Mouse (Mus musculus) gastrocnemius, adult 8-10 months (tissue): Measurements from ENCODE around the gene Pdlim7. TPM values are rescaled to one million over a fixed set of nuclear protein-coding genes. Genes with fewer than 3 reads are reported as not detected.

Experiments
- DNase-seq, 2 experiments: peaks; one replicate each; pipeline ENCODE4 v3.0.0; 2022; ENCODE audit warnings: low spot score in 2 of 2
- total RNA-seq, 4 experiments: library from RNA; stranded (reverse); gene quantifications; 2 replicates each; pipeline ENCODE4 v1.2.4; 2022

Pdlim7 gene
- total RNA-seq, 4 experiments from 2014 or later = 476 to 539 (median 493) TPM

DNA sequence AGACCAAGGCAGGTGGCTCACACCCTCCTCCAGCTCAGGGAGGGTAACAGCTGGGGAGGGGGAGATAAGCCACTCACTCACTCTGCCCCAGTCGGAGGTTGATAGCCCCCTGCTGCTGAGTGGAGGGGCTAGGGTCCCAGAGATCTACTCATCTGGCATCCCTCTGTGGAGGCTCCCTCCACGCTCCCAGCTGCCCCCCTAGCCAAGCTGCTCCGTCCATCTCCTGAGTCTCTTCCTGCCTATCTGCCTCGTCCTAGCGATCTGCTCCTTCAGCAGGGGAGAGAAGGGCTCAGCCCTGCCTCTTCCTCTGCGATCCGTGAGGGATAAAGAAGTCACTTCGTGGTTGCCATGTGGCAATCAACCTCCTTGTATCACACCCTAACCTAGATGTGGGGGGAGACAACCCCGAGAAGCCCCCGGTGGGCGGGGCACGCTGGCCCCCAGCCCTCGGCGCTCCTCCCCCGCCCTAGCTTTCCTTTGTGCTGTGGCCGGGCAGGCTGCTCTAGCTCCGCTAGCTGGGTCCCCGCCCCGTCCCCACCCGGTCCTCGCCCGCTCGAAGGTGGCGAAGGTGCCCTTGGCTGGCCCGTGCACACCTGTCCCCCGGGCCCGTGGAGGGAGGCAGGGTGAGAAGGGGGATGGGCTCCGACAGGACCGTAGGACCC, 26.4 kb downstream of the Pdlim7 start:
- no peak for DNase-seq

DNA sequence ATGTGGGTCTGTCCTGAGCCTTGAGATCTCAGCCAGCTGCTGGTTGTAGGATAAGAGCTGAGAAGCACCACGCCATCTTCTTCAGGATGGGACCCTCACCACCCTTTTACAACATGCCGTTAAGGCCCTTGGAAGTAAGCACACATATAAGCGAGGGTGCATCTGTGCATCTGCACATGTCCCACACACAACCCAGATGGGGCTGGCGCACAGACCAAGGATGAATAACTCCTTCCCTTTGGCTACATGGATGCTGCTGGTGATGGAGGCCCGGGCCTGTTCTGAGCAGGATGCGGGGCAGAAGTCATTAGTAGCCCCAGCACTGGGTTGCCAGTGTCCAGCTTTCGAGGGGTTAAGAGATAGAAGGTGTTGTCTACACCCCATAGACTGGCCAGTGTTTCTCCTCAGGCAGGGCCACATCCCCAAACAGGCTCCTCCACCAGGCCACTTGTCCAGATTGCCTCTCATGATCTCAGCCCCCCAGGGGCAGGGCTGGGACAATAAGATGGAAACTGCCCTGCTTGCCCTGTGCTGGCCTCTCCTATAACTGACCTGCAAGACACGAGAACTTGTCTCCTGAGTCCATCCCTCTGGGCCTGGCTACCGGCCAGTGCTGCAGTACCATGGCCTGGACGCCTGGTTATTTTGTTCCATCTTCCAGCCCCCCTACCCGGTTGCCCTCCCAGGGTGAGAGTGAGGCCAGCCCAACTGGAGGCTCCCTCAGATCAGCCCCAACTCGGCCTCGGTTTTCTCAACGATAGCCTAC, 27.3 kb downstream of the Pdlim7 start:
- no peak for DNase-seq

DNA sequence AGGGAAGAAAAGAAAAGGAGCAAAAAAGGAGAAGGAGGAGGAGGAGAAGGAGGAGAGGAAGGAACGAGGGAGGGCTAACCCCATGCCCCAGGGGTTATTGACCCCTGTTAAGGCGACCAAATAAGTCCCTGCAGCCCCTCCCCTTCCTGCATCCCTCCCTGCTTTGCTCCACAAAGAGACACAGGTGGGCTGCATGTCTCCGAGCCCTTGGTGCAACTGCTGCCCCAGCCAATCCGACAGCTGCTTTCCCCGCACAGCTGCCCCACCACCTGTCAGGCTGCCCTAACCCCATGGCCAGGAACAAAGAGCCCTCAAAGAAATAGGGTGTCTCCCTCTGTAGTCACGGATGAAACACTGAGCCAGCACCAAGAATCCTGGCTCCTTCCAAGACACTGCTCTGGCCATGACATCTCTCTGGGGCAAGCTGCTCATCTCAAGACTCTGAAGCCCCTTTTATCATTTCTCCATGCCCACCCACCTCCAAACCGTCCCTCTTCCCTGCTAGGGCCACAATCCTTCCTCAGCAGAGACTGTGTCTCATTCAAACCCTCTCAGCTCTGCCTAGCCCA, 28.9 kb downstream of the Pdlim7 start:
- no peak for DNase-seq

DNA sequence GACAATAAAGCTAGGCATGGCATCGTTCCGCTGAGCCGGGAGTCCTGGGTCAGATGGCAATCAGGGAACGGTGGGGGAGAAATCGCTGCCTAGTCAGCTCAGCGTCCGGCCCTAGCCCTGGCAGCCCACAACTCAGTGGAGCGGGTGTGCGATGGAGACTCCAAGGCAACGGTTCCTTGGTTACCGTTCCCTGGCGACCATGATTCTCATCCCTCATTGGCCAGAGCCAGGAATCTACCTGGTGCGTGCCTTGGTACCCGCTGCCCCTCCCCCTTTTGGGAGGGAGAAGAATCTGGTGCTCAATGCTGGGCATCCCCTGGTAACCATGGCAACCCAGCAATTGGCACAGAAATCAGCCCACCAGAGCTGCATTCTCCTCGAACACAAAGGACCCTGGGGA, 29.9 kb downstream of the Pdlim7 start:
- no peak for DNase-seq

DNA sequence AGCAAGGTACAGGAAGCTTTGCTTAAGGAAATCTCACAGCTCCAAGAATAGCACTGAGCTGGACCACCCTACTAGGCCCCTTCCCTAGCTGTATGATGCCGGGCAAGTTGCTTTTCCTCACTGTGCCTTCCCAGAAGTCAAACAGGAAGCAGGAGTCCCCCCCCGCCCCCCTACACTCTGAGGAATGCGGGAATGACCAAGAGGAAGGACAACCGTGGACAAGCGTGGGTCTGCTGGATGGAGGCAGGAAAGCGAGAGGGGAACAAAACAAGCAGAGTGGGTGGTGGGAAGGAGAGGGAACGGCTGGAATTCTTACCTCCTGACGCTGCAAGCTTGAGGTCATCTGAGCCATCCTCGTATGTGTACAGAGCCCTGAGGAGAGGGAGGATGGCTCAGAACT, 30.4 kb downstream of the Pdlim7 start:
- no peak for DNase-seq

DNA sequence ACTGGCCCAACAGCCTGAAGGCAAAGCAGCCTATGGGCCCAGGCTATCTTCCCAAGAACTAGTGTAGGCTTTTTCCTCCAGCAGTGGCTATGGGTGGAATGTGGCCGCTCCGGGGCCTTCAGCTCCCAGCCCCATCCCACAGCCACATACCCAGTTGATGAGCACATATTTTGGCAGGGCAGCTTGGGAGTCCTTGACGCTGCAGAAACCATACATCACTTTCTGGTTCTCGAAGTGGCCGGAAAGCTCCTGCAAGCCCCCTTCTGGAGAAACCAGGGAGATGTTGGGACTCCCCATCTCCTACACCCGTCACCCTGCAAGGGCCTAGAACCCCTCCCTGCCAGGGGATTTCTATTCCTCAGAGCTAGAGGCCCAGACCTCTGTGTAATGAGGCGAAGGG, 30.9 kb downstream of the Pdlim7 start:
- no peak for DNase-seq

DNA sequence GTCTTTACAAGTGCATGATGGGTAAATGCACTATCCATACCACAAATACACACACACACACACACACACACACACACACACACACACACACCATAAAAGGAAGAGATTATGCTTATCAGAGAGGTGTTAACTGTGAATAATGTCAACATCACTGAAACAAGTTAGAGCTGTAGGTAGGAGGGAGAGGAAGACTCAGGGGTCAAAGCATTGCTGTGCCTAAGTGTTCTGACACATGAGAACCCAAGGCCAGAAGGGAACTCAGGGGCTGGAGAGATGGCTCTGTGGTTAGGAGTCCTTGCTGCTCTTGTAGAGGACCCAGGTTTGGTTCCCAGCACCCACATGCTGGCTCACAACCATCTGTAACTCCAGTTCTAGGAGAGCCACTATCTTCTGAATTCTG, 33.5 kb downstream of the Pdlim7 start:
- no peak for DNase-seq

DNA sequence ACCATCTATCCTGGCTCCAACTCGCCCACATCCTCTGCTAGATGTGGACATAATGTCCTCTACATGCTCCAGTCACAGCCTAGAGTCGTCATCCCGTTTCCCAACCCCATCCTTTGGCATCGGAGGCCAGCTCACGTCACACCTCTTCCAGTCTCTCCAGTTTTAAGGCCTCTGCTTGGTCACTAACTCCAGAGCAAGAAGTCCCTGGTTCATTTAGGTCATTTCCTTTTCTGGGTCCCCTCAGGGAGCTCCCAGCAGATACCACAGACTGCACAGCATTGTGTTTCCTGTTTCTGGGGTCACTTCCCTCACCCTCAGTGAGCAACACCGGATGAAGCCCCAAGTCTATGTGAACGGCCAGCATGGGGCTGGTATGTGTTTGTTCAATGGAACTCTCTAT, 34.5 kb downstream of the Pdlim7 start:
- DNase-seq = no peak

DNA sequence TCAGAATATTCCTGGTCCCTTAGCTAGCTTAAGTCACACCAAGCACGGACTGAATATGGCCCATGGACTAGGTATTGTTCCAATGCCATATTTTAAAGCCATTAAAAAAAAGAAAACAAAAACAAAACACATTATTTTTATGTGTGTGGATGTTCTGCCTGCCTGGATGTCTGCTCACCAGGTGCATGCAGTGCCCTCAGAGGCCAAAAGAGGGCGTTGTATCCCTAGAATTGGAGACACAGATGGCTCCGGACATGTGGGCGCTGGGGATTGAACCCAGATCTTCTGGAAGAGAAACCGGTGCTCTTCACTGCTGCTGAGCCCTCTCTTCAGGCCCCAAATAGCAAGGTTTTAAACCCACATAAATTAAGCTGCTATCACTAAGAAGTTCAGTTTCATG, 35.4 kb downstream of the Pdlim7 start:
- no peak for DNase-seq

DNA sequence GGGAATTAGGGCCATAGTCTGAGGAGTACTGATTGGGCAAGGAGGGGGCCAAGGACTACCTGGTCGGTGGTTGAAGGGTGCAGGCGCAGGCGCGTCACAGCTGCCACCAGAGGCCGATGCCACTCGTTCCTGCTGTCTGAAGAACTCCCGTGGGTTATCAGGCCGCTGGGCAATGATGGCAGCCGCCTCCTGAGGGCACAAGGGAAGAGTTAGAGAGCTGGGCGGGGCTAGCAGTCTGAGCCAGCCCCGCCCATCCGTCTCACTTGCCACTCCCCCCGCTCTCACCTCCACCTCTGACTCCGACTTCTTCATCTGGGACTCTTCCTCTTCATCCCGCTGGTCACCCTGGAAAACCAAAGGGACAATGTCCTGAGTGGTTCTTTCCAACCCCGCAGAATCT, 36.0 kb downstream of the Pdlim7 start:
- no peak for DNase-seq

DNA sequence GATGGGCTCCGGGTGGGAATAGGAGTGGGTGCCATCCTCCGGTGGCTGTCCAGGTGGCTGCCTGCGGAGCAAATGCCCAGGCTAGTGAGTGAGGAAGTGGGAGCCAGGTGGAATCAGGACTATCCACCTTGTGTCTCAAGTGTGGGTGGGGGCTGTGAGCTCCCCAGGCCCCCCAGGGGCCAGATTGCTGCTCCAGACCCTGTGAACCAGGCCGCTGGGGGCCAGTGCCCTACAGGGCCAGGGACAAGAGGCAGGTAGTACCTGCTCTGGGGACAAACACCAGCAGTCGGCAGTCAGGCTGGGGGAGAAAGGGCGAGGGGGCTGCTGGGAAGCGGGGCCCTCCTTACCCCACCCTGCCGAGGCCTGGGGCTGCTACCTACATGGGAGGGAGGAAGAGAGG, 37.2 kb downstream of the Pdlim7 start:
- DNase-seq = no peak

DNA sequence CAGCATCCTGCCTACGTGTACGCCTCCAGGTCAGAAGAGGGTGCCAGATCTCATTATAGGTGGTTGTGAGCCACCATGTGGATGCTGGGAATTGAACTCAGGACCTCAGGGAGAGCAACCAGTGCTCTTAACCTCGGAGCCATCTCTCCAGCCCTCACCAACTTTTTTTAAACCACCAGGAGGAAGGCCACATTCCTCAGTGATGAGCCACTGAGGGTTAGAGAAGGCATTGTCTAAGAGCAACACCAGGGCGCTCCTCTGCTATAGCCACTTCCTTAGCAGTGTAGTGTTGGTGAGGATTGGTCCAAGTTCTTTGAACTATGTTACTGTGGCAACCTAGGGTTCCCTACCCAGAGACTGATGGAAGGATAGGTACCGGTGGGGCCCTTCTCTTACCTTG, 37.7 kb downstream of the Pdlim7 start:
- DNase-seq = no peak

DNA sequence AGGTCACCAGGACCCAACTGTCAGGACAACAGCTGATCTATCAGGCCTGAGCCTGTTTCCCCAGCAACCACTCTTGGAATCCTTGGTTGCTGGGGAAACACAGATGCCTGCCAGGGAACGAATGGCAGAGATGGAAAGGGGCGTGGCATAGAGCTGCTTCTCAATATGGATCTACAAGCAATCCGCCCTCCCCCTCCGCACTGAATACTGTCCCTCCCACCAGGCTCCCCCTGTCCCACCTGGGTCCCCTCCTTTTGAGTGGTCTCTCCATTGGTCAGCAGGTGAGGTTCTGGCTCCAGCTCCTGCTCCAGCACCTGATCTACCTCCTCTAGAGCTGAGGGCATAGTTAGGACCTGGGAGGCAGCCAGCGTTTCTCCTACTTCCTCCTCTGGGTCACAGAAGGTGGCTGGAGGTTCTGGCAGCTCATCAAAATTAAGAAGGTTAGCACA, 38.8 kb downstream of the Pdlim7 start:
- no peak for DNase-seq

DNA sequence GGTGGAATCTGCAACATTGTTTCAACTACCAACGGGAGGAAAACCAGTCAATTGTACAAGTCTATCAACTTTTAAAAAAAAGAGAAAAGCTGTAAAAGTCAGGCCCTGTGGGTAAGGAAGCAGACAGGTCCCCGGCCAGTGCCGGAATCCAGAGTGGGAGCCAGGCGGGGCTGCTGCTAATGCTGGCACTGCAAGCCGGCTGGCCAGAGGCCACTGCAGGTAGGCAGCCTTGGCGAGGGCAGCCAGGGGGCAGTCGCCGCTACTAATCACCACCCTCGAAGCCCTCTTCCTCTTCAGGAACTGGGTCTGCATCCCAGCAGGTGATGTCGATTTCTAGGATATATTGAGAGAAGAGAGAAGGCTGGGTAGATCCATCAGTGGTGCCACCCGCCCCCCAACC, 39.5 kb downstream of the Pdlim7 start:
- no peak for DNase-seq

DNA sequence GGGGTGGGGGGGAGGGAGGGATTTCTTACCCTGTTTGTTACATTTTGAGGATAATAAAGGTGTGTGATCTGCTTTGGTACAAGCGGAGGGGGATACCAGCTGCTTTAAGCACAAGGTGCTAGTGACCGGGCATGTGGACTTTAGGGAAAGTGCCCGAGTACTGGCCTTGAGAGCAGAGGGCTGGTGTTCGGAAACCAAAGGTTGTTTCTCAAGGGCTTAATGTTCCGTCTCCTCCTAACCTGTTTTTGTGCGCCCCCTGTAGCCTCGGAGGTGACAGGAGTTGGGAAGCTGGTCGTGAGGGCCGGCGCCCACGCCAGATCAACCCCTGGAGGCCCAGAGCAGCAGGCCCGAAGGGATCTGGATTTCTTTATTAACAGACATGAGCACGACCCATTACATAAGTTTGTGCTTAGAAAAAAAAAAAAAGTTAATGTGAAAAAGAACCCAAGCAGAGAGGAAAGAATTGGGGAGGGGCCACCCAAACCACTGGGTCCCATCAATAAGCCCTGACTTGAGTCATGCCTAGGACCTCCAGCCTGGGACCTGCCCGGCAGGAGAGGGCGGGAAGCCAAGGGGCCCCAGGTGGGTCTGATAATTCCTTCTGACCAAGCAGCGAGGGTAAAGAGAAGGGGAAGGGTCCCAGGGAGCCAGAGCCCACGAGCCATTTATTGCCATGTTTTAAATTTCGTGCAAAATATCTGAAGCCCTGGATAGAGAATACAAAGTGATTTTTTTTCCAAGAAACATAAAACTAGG, 40.2 kb downstream of the Pdlim7 start:
- no peak for DNase-seq

DNA sequence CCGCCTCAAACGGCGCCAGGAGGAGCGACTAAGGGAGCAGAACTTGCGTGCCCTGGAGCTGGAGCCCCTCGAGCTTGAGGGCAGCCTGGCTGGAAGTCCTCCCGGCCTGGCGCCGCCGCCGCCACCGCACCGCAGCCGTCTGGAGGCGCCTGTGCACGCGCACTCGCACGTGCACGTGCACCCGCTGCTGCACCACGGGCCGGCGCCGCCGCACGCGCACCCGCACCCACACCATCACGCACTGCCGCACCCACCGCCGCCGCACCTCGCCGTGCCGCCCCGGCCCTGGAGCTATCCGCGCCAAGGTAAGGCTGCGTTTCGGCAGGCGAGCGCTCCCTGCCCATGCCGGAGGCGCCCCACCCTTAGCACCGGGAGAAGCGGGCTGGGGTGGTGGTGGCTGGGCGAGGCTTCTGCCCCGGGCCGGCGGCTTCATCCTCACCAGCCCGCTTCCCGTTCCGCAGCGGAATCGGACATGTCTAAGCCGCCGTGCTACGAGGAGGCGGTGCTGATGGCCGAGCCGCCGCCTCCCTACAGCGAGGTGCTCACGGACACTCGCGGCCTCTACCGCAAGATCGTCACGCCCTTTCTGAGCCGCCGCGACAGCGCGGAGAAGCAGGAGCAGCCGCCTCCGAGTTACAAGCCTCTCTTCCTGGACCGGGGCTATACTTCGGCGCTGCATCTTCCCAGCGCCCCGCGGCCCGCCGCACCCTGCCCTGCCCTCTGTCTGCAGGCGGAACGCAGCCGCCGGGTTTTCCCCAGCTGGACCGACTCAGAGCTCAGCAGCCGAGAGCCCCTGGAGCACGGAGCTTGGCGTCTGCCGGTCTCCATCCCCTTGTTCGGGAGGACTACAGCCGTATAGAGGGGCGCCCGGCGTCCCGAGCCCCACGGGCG, 41.1 kb downstream of the Pdlim7 start:
- no peak for DNase-seq

DNA sequence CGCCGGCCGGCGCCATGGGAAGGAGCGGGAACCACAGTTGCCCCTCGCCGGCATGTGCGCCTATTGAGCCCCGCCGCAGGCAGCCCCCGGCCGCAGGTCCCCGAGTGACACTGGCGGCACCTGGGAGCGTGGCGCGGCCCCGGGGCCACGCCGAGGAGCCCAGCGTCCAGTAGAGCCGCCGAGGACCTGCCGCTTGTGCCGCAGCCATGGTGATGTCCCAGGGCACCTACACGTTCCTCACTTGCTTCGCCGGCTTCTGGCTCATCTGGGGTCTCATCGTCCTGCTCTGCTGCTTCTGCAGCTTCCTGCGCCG, 41.7 kb downstream of the Pdlim7 start:
- no peak for DNase-seq

DNA sequence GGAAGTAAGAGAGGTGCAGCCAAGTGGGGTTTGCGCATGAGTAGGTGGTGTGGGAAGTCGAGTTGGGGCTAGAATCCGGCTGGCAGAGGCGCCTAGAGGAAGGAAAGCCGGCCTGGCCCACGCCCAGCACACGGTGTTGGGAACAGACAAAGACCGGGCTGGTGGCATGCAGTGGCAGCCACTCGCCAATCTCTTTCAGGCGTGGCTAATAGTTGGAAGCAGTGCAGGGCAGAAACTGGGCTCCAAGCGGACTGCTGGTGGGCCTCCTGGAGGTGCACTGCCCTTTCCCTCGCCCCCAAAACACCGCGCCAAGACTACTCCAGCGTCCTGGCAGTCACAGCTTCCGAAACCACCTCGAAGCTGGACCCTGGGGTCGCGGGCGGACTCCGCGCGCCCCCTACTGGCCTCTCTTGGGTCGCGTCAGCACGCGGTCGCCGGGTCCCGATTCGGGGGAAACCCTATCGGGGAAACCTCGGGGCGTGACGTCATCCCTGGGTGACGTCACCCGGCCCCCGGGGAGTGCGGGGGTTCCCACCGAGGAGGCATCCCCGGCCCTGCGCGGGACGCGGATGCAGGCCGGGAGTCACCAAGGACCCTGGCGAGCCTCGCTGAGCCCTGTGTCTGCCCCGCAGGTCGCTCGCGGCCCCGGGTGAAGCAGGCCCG, 42.2 kb downstream of the Pdlim7 start:
- peak; percentile 67 to 71 for DNase-seq

DNA sequence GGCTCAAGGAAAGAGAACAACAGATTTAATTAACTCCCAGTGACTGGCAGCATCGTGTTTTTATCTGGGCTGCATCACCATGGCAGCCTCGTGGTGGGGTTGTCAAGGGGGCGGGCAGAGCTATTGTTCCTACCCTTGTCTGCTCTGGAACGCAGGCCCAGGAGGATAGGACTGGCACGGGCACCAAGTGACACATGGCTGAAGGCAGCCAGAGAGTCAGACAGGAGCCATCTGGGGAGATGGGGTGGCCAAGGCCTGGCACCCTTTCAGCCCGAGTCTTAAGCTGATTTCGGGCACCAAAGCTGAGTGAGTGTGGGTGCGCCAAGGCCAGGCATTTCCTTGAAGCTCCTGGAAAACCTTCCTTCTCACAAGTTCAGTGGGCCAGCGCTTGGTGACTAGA, 43.1 kb downstream of the Pdlim7 start:
- no peak for DNase-seq

DNA sequence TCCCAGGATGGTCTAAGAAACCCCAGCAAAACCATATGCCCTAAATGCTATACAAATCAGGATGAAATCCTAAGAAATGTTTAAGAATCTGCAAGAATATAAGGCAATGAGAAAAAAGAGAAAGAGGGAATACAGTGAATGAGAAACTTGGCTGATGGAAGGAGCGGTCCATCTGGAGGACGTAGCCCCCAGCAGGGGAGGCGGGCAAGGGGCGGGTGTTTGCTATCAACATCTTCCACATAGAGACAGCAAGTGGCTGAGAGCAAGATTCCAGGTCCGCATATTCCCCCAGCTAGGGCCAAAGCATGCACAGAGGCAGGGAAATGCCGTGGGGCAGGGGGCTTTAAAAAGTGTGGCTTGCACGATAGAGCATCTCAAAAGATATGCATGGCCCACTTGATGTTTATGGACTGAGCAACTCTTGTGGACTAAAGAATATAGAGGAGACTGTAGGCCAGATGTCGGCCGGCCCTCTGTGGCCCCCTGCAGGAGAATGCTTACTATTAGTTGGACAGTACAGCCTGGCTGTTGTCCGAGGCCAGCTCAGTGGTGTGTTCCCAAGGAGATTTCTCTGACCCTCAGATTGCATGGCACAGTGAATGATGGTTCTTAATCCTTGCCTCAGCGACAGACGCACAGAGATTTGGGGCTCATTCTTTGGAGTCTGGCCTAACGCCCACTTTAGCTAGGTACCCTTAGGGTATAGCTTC, 44.5 kb downstream of the Pdlim7 start:
- DNase-seq = no peak
